Mouse (Mus musculus): ENCODE data around the gene Grin2d.

The Grin2d gene

GRCm38 (mm10) chr7:45856950-45857901 lies 21.0 kb downstream of the Grin2d start:
- intact Hi-C loops (cut with DNase I), result no loop called here

GRCm38 (mm10) chr7:45853089-45853488 lies 25.1 kb downstream of the Grin2d start:
- intact Hi-C loops (cut with DNase I), result no loop called here

- intact Hi-C loops (cut with DNase I), result no loop called here
These were observed 27.5 kb downstream of the Grin2d start for GRCm38 (mm10) chr7:45850661-45851060.

DNA sequence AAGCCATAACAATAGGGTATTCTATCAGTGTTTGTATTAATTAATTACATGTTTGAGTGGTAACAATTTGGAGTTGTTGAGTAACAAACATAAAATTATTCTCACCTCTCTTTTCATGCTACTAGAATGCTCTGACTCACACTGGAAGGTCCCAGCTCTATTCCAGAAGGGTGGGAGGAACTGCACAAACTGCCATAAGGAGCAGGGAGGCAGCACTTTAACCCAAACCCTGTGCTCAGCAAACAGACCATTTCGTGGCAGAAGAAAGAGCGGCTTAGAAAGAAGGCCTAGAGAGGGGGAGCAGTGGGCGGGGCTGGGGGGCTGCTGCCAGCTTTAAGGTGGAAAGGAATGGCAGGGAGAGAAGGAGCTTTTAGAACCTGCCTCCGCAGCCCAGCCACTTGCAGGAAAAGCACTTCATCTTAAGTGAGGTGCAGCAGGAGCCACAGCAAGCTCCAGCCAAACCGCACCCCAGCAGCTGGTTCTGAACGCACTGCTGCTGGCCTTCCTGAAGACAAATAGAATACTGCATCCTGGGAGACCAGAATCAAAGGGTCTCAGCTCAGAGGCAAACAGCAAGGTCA lies 29.6 kb downstream of the Grin2d start:
- intact Hi-C loops (cut with DNase I), result no loop called here

DNA sequence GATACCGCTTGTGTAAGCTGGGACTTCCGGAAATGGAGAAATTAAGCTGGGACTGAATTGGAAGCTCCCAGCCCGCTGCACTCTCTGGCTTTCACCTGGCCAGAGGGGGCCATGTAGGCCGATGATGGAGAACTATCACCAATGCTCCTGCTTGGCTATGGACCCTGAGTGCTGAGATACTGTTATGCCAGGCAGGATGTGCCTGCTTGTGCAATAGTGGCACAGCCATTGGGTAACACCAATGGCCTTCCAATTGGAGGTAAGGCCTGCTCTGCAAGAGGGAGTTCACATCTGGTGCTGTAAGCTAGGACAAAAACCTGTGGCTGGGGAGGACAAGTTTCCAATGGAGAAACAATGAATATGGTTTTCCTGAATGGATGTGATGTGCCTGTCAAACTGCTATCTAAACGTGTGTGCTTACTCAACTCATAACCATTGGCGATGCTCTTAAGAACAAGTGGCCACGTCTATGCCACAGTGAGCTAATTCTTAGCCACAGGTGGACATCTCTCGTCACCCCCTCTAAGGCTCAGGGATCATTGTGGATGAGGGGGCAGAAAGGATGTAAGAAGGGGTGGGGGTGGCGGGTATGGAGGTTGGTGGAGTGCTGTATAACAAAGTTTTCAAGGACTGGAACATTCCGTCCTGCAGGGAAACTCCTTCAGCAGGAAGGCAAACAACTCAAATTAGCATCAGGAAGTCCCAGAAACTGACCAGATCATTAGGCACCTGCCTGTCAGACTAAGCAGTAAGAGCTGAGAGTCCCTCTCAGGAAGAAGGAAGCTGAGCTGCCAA lies 35.0 kb downstream of the Grin2d start:
- intact Hi-C loops (cut with DNase I), result no loop called here

DNA sequence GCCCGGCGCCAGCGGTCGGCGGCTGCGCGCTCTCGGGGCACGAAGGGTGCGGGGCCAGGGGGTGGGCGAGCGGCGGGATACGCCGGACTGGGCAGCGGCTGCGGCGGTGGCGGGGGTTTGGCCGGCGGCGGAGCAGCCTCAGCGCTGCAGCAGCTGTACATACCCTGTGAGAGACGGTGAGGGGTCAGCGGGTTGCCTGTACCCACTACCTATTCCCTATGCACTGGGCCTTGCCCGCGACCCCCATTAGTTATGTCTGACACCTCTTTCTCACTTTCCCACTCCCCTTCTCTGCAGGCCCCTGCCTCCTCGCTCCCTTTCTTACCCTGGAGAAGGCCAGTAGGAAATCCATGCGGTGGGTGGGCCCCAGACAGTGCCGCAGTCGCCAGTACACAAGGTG lies 44.3 kb downstream of the Grin2d start:
- intact Hi-C loops (cut with DNase I), result loop anchor here (5.0 kb wide), 1 partner anchor 38 kb away; the partner anchor contains the start of gene Kdelr1

- intact Hi-C loops (cut with DNase I), result loop anchor here (5.0 kb wide), 1 partner anchor 39 kb away; the partner anchor contains the start of gene Kdelr1
These were observed 44.9 kb downstream of the Grin2d start for GRCm38 (mm10) chr7:45833148-45833790.

DNA sequence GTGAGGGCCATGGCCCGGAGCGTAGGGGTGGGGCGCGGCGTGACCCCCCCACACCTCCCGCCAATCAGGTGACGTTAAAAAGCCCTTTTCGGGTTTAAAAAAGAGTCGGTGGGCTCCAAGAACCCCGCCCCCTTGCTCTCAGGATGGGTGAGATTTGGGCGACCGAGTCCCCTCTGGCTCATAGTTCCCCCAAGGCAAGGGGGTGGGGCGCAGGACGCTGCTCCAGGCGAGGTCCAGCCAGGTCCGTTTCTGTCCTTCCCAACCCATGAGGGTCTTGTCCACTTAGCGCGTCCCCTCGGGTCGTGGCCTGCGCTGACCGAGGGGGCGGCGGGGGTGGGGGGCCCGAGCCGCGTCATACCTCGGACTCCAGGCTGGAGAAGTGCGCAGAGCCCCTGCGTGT lies 45.8 kb downstream of the Grin2d start:
- intact Hi-C loops (cut with DNase I), result loop anchor here (5.0 kb wide), 1 partner anchor 40 kb away; the partner anchor contains the start of gene Kdelr1

DNA sequence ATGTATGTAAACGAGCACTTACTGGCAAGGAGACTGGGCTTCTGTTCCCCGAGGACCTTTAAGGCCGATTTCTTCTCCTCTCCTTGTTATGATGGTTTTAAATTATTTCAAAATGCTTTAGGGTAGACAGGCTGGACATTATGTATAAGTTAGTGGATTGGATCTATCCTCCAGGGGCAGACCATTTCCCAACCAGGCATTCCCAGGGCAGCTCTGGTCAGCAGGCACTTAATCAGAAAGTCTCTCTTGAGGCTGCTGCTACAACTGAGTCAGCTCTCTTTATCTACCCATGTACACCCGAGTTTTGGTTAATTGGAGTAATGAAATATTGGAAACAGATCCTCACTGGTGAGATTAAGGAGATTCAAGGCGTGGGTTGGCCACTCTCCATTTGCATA lies 47.1 kb downstream of the Grin2d start:
- intact Hi-C loops (cut with DNase I), result loop anchor here (5.0 kb wide), 1 partner anchor 41 kb away; the partner anchor contains the start of gene Kdelr1

- intact Hi-C loops (cut with DNase I), result loop anchor here (5.0 kb wide), 1 partner anchor 42 kb away; the partner anchor contains the start of gene Kdelr1
These were observed 47.6 kb downstream of the Grin2d start, which contains the start of gene Grwd1 for GRCm38 (mm10) chr7:45830427-45831127. Gene Grwd1, minus strand, starts transcription at chr7:45830944.

GRCm38 (mm10) chr7:45826631-45827030 lies 51.5 kb downstream of the Grin2d start:
- intact Hi-C loops (cut with DNase I), result no loop called here

- intact Hi-C loops (cut with DNase I), result no loop called here
These were observed 53.6 kb downstream of the Grin2d start, which contains the start of gene Kcnj14 for GRCm38 (mm10) chr7:45824598-45824997. Gene Kcnj14, minus strand, starts transcription at chr7:45824782.

DNA sequence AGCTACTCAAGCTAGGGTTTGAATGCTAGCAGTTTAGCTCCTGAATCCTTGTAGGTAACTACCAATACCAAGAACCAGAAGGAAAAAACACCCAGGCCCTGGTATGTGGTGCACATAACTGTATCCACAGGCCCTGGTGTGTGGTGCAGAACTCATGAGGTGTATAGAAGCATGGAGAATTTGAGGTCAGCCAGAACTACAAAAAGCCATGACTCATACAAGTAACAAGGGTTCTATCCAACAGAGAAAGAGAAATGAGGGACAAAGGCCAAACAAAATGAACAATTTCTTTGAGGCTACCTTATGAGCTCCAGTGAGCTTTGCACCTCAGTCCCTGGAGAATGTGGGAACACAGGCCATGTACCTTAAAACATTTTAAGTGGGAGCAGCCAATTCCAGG lies 57.3 kb downstream of the Grin2d start:
- intact Hi-C loops (cut with DNase I), result no loop called here

DNA sequence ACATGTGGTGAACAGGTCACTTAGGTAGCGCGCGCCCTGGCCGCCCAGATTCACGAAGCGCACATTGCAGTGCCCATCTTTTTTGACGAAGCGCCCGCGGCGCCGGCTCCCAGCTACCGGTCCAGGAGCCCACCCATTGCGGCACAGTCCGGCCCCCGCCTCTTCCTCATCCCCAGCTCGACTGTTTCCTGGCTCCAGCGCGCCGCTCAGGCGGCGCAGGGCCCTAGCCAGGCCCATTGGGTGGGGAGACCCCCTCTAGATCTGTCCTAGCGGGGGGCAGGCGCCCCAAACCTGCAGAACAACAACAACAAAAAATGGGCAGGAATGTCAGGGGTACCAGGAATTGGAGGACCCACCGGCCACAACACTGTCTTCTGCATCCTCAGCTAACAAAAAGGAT lies 58.3 kb downstream of the Grin2d start:
- intact Hi-C loops (cut with DNase I), result no loop called here

DNA sequence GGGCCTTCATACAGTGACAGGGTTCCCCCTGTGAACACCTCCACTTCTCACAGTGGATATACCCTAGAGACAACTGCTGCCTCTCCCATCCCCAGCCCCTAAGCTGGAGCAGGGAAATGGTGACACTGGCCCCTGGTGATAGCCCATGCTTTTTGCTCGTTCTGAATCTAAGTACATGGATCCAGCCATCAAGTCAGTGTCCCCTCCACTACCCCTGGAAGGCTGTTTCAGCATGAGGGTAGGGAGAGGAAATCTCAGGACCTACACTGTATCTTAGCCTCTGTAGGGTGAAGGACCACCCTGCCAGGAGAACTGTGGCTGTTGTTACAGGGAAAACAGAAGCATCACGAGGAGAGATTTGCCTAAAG lies 62.2 kb downstream of the Grin2d start:
- intact Hi-C loops (cut with DNase I), result no loop called here

DNA sequence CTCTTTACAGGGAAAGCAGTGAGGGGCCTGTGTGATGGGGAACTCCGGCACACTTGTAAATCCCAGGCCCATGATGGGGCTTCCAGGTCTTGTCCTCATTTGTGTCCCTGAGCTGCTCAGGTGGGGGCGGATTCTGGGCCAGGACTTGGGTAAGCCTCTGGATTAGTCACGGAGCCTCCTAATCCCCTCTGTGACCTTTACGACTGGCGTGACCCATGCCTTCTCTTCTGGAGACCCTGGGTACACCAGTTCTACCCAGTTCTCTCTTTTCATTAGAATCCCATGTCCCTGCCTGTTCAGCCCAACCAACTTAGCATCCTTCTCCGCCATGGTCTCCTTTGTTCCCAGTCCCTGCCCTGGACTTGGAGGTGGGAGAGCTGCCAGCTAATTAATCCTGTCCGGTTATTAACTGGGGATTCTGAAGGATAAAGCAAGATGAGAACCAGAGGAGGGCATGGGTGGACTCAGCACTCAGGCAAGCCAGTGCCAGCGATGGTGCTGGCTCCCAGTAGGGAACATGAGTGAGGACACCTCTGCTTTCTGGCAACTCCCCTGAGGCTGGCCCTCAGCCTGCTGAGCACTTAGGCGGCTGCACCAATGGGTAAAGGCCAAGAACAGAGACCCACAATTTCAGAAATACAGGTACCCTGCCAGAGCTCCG lies 62.7 kb downstream of the Grin2d start:
- intact Hi-C loops (cut with DNase I), result no loop called here

GRCm38 (mm10) chr7:45814841-45815240 lies 63.3 kb downstream of the Grin2d start:
- intact Hi-C loops (cut with DNase I), result no loop called here

DNA sequence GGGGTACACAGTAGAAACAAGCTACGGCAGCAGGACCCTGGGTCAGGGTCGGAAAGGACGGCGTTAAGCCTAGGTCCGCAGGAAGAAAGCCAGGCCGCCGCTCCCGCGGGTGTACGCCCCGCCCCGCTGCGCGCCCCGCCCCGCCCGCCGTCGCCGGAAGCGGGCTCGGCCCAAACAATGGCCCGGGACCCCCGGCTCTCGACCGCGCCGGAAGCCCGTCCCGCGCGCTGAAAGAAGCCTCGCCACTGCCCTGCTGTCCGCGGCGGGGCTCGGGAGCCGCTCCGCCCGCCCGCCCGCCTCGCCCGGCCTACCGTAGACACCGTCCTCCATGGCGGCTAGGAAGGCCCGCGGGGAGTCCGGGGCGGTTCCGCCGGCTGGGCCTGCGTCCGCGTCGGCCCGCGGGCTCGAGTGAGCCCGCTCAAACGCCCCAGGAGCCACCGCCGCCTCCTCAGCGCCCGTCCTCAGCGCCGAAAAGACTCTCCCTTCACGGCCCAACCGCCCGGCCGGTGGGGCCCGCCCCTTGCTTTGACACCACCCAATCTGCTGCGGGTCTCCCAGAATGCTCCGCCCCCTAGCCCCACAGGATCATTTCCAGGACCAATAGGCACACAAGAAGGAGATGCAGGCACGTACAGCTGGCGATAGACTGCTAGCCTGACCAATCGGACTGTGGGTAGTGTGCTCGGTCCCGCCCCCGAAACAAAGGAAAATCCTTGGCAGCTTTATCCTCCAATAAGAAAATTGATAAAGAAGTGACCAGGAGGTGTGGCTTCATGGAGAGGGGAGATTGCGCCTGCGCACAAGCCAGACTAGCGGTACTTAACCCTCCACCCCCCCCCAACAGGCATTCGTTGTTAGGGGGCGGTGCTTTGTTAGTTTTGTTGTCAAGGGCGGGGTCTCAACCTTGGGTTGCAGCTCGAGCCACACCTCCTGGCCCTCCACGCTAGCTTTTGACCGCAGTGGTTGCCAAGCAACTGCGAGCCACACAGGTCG lies 64.1 kb downstream of the Grin2d start, which contains the start of gene Cyth2:
TSS of gene Cyth2 (minus strand) at position 795 of the 993 bp plus-strand sequence.
- intact Hi-C loops (cut with DNase I), result loop anchor here (1.0 kb wide), 1 partner anchor 12 kb away; no protein-coding TSS in a partner anchor
